8 mouse cellular contexts compared by ENCODE assay signal in genomic region chr10:63574100-63574609, GRCm38 (mm10).
DNase-seq lines count a peak whose midpoint lies in the region; ATAC-seq and TF ChIP-seq lines count a peak whose summit lies in the region.

No protein-coding gene starts in this region.

- H3K9ac ChIP-seq in hindbrain, embryonic 11.5 days (ENCODE audit: low read depth, low read length), result no peak overlapping the region
- H3K9ac ChIP-seq in hindbrain, embryonic 16.5 days (ENCODE audit: low read depth, low read length), result no peak overlapping the region
- no peak overlapping the region for H3K9ac ChIP-seq in CH12.LX (ENCODE audit: insufficient read depth, low read depth)
- H3K9ac ChIP-seq in hindbrain, postnatal 0 days (replicated peaks; ENCODE audit: low read length), result no peak overlapping the region
- H3K9ac ChIP-seq in midbrain, embryonic 14.5 days (replicated peaks; ENCODE audit: low read length), result no peak overlapping the region

- H3K36me3 ChIP-seq in hindbrain, embryonic 11.5 days (ENCODE audit: control insufficient read depth, insufficient read depth, low read length), result no peaks in the 10 kb centered on the region
- H3K36me3 ChIP-seq in hindbrain, embryonic 16.5 days (ENCODE audit: control insufficient read depth, insufficient read depth, low read length), result no peaks in the 10 kb centered on the region
- no peaks in the 10 kb centered on the region for H3K36me3 ChIP-seq in CH12.LX (replicated peaks in 1 of 2; ENCODE audit: control insufficient read depth in 1 of 2, insufficient read depth in 1 of 2, low read length in 1 of 2)
- no peaks in the 10 kb centered on the region for H3K36me3 ChIP-seq in hindbrain, postnatal 0 days (ENCODE audit: insufficient read depth, low read length)
- no peaks in the 10 kb centered on the region for H3K36me3 ChIP-seq in midbrain, embryonic 14.5 days (ENCODE audit: control insufficient read depth, insufficient read depth, low read length)

- no peak for TF ChIP-seq POLR2A in CH12.LX (IDR thresholded peaks at IDR 0.05; ENCODE audit: low read depth, low read length)

- H3K4me1 ChIP-seq in hindbrain, embryonic 11.5 days (replicated peaks; ENCODE audit: control insufficient read depth, insufficient read depth, low read length), result no peaks in the 10 kb centered on the region
- no peaks in the 10 kb centered on the region for H3K4me1 ChIP-seq in hindbrain, embryonic 16.5 days (ENCODE audit: control insufficient read depth, insufficient read depth, low read depth, low read length)
- no peaks in the 10 kb centered on the region for H3K4me1 ChIP-seq in CH12.LX (ENCODE audit: control insufficient read depth in 1 of 2, insufficient read depth in 2 of 2)
- H3K4me1 ChIP-seq in hindbrain, postnatal 0 days (ENCODE audit: insufficient read depth, low read length), result no peaks in the 10 kb centered on the region
- H3K4me1 ChIP-seq in midbrain, embryonic 14.5 days (ENCODE audit: control insufficient read depth, insufficient read depth, low read length), result no peaks in the 10 kb centered on the region

- no peaks in the 10 kb centered on the region for H3K27me3 ChIP-seq in hindbrain, embryonic 11.5 days (ENCODE audit: control insufficient read depth, insufficient read depth, low read length)
- no peaks in the 10 kb centered on the region for H3K27me3 ChIP-seq in hindbrain, embryonic 16.5 days (replicated peaks; ENCODE audit: control insufficient read depth, insufficient read depth, low read length)
- no peaks in the 10 kb centered on the region for H3K27me3 ChIP-seq in CH12.LX (replicated peaks)
- H3K27me3 ChIP-seq in hindbrain, postnatal 0 days (ENCODE audit: insufficient read depth, low read length), result no peaks in the 10 kb centered on the region
- H3K27me3 ChIP-seq in midbrain, embryonic 14.5 days (ENCODE audit: control insufficient read depth, insufficient read depth, low read length), result no peaks in the 10 kb centered on the region

- H3K4me2 ChIP-seq in hindbrain, embryonic 11.5 days (replicated peaks; ENCODE audit: low read depth, low read length), result no peak overlapping the region
- no peak overlapping the region for H3K4me2 ChIP-seq in hindbrain, embryonic 16.5 days (ENCODE audit: low read length)
- no peak overlapping the region for H3K4me2 ChIP-seq in CH12.LX (ENCODE audit: insufficient read depth, low read depth, poor library complexity, severe bottlenecking)
- H3K4me2 ChIP-seq in hindbrain, postnatal 0 days (ENCODE audit: low read depth, low read length), result no peak overlapping the region
- no peak overlapping the region for H3K4me2 ChIP-seq in midbrain, embryonic 14.5 days (ENCODE audit: low read length)

- H3K79me2 ChIP-seq in CH12.LX (replicated peaks; ENCODE audit: control insufficient read depth, extremely low read depth, insufficient read depth, poor library complexity, severe bottlenecking), result no peaks in the 10 kb centered on the region

- dilution Hi-C loops in CH12.LX (cut with MboI; ENCODE audit: extremely low pct_ligation_motif_present, extremely low pct_unique_long_range_greater_than_20kb, low sequenced_read_pairs), result no loop called here

- no peak overlapping the region for H3K27ac ChIP-seq in hindbrain, embryonic 11.5 days (ENCODE audit: low read depth, low read length)
- no peak overlapping the region for H3K27ac ChIP-seq in hindbrain, embryonic 16.5 days (ENCODE audit: low read depth, low read length)
- no peak overlapping the region for H3K27ac ChIP-seq in CH12.LX (ENCODE audit: insufficient read depth, low read depth)
- H3K27ac ChIP-seq in hindbrain, postnatal 0 days, result no peak overlapping the region
- no peak overlapping the region for H3K27ac ChIP-seq in midbrain, embryonic 14.5 days (replicated peaks; ENCODE audit: low read depth, low read length)

- no peak overlapping the region for H3K4me3 ChIP-seq in hindbrain, embryonic 11.5 days (ENCODE audit: low read depth, low read length)
- no peak overlapping the region for H3K4me3 ChIP-seq in hindbrain, embryonic 16.5 days (ENCODE audit: low read length)
- no peak overlapping the region for H3K4me3 ChIP-seq in CH12.LX (replicated peaks in 1 of 3; ENCODE audit: low read depth in 2 of 3, low read length in 2 of 3, poor library complexity in 1 of 3)
- H3K4me3 ChIP-seq in hindbrain, postnatal 0 days (ENCODE audit: low read length), result no peak overlapping the region
- no peak overlapping the region for H3K4me3 ChIP-seq in midbrain, embryonic 14.5 days (replicated peaks; ENCODE audit: low read depth, low read length)

- peak; percentile 25; the same call in 1 of the 2 replicates for ATAC-seq in hindbrain, embryonic 11.5 days (ENCODE audit: low FRiP score)
- no peak for ATAC-seq in hindbrain, embryonic 16.5 days
- ATAC-seq in hindbrain, postnatal 0 days, result no peak
- peak; percentile 37; the same call in 1 of the 2 replicates for ATAC-seq in midbrain, embryonic 14.5 days (ENCODE audit: low FRiP score, low TSS enrichment)
- no peak for ATAC-seq in CD4-positive, CD25-positive, alpha-beta regulatory T cell, adult 4 months

- no peaks in the 10 kb centered on the region for H3K9me3 ChIP-seq in hindbrain, embryonic 11.5 days (ENCODE audit: control insufficient read depth, low read length)
- H3K9me3 ChIP-seq in hindbrain, embryonic 16.5 days (ENCODE audit: control insufficient read depth, low read length), result no peaks in the 10 kb centered on the region
- peaks cover 3% of the 10 kb centered on the region for H3K9me3 ChIP-seq in CH12.LX (replicated peaks; ENCODE audit: low read length)
- no peaks in the 10 kb centered on the region for H3K9me3 ChIP-seq in hindbrain, postnatal 0 days (ENCODE audit: low read length)
- H3K9me3 ChIP-seq in midbrain, embryonic 14.5 days (ENCODE audit: control insufficient read depth, low read length), result no peaks in the 10 kb centered on the region

- TF ChIP-seq EP300 in CH12.LX (IDR thresholded peaks at IDR 0.05; ENCODE audit: low read length), result no peak

- TF ChIP-seq CTCF in CH12.LX (conservative IDR thresholded peaks at IDR 0.05 in 1 of 2, IDR thresholded peaks at IDR 0.05 in 1 of 2; ENCODE audit: low read depth in 2 of 2, low read length in 2 of 2), result peak; percentile 32 to 40
- TF ChIP-seq CTCF in hindbrain, postnatal 0 days (IDR thresholded peaks at IDR 0.05; ENCODE audit: low read depth), result peak; percentile 60

- TF ChIP-seq RAD21 in CH12.LX (IDR thresholded peaks at IDR 0.05; ENCODE audit: low read depth, low read length), result peak; percentile 27

- in situ Hi-C loops in CH12.LX (cut with MboI; ENCODE audit: low pct_ligation_motif_present, low pct_unique_long_range_greater_than_20kb, low sequenced_read_pairs), result no loop called here

- 84% methylated on average over 7 of the region's 7 CpGs for WGBS in hindbrain, embryonic 11.5 days
- 83% methylated on average over 7 of the region's 7 CpGs for WGBS in hindbrain, embryonic 16.5 days
- WGBS in hindbrain, postnatal 0 days, result 87% methylated on average over 7 of the region's 7 CpGs
- WGBS in midbrain, embryonic 14.5 days, result 91% methylated on average over 7 of the region's 7 CpGs

- peak; percentile 37 for DNase-seq in hindbrain, embryonic 11.5 days (ENCODE audit: low spot score)
- peak; percentile 31 for DNase-seq in CH12.LX (ENCODE audit: extremely low read depth)
- peak; percentile 42 for DNase-seq in adrenal gland, adult 2 months
- DNase-seq in hindbrain, postnatal 0 days (ENCODE audit: low spot score), result peak; percentile 16
- no peak for DNase-seq in midbrain, embryonic 14.5 days
- no peak for DNase-seq in gastrocnemius, postnatal 10 days

TF ChIP-seq in CH12.LX, 34 proteins besides CTCF, POLR2A, EP300 and RAD21:
- TF ChIP-seq ZC3H11A (IDR thresholded peaks at IDR 0.05; ENCODE audit: low read depth, low read length) (no peak), SMC3 (IDR thresholded peaks at IDR 0.05; ENCODE audit: low read depth, low read length) (peak; percentile 9; the same call in 1 of the 2 replicates)

Comparison
In these comparisons a context has a peak if more than half of its experiments do, and no peak if none do; other contexts are left out.
1. ATAC-seq: peak in hindbrain, embryonic 11.5 days (single experiment) and midbrain, embryonic 14.5 days (single experiment); none in hindbrain, embryonic 16.5 days (single experiment), hindbrain, postnatal 0 days (single experiment) and CD4-positive, CD25-positive, alpha-beta regulatory T cell, adult 4 months (single experiment).
2. DNase-seq: peak in hindbrain, embryonic 11.5 days (single experiment), CH12.LX (single experiment), adrenal gland, adult 2 months (single experiment) and hindbrain, postnatal 0 days (single experiment); none in midbrain, embryonic 14.5 days (single experiment) and gastrocnemius, postnatal 10 days (single experiment).